Mouse (Mus musculus) stomach, postnatal 0 days (tissue): ENCODE measurements around the gene Pigq. TPM values are rescaled to one million over a fixed set of nuclear protein-coding genes. Genes with fewer than 3 reads are reported as not detected.

ENCODE experiments used
- ATAC-seq: fragments of 200-750 bp; cut with Nextera tagmentation; 2 replicates; pipeline ENCODE4 v1.8.0; 2017; ENCODE audit not compliant: low FRiP score, low TSS enrichment
- DNase-seq: peaks from one replicate; pipeline ENCODE4 v3.0.0-alpha.2; 2016; ENCODE audit warnings: low spot score
- H3K27ac ChIP-seq: fragments of 300-500 bp; sonication (generic); replicated peaks from 2 replicates; pipeline ENCODE4 v1.5.1; 2014; ENCODE audit warnings: mild to moderate bottlenecking, control low read depth
- H3K27me3 ChIP-seq: fragments of 300-500 bp; sonication (generic); 2 replicates; pipeline ENCODE4 v1.6.1; 2014; ENCODE audit warnings: low read length; ENCODE audit not compliant: control insufficient read depth, insufficient read depth
- H3K36me3 ChIP-seq: fragments of 300-500 bp; sonication (generic); 2 replicates; pipeline ENCODE4 v1.6.1; 2014; ENCODE audit warnings: low read length, mixed read lengths; ENCODE audit not compliant: control insufficient read depth, insufficient read depth
- H3K4me1 ChIP-seq: fragments of 300-500 bp; sonication (generic); replicated peaks from 2 replicates; pipeline ENCODE4 v1.6.1; 2014; ENCODE audit warnings: antibody characterized with exemption; ENCODE audit not compliant: control insufficient read depth, insufficient read depth
- H3K4me2 ChIP-seq: fragments of 300-500 bp; sonication (generic); replicated peaks from 2 replicates; pipeline ENCODE4 v1.6.1; 2014; ENCODE audit warnings: low read depth, mild to moderate bottlenecking, control low read depth, moderate library complexity
- H3K4me3 ChIP-seq: fragments of 300-500 bp; sonication (generic); 2 replicates; pipeline ENCODE4 v1.5.1; 2014; ENCODE audit warnings: low read depth, low read length, control low read depth
- H3K9ac ChIP-seq: fragments of 300-500 bp; sonication (generic); 2 replicates; pipeline ENCODE4 v1.6.1; 2014; ENCODE audit warnings: mild to moderate bottlenecking, low read length, control low read depth, mixed read lengths
- H3K9me3 ChIP-seq: fragments of 300-500 bp; sonication (generic); 2 replicates; pipeline ENCODE4 v1.6.1; 2016; ENCODE audit warnings: low read length; ENCODE audit not compliant: control insufficient read depth
- CTCF ChIP-seq: IDR thresholded peaks from 2 replicates; pipeline ENCODE4 v1.5.1; 2016; ENCODE audit warnings: antibody characterized with exemption, low read depth, mild to moderate bottlenecking, moderate library complexity
- EP300 ChIP-seq: optimal IDR thresholded peaks from 2 replicates; pipeline ENCODE3; 2016; ENCODE audit warnings: antibody characterized with exemption
- WGBS: fragments of 180-500 bp; shearing (Covaris S2); extraction: QIAGEN DNeasy Blood & Tissue Kit; methylation state at CpG from one replicate; pipeline ENCODE4 v1.1.7; 2014; 5-methylcytosine and 5-hydroxymethylcytosine counted together
- polyA plus RNA-seq: library from polyadenylated mRNA; unstranded; fragments of >200 nt; fragmentation: Nextera tagmentation; extraction: Ambion mirVana; gene quantifications from 2 replicates; pipeline ENCODE4 v1.2.1, GENCODE M21; 2015

The Pigq gene
- polyA plus RNA-seq, 1 experiment from 2014 or later = 25.4 TPM

DNA sequence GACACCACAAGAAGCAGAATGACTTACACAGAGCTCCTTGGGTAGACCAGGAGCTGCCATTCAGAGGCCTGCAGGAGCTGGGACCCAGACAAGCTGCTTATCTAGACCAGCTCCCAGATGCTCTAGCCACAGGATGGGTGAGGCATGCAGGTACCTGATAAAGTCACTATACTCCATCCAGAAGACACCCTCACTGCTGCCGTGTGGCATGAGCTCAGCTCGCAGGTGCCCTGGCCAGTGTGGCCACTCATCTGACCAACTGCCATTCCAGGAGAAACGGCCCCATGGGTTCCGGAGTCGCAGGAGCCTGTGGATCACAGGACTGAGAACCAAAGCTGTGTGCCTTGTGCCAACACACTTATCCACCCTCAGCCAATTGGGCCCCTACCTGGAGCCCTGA is 16.8 kb upstream of the Pigq start:
- H3K27ac ChIP-seq = no peak overlapping the region
- 96% methylated on average over 5 of the region's 5 CpGs for whole genome bisulfite sequencing
- no peaks in the 10 kb centered on the region for H3K4me1 ChIP-seq
- H3K4me3 ChIP-seq = no peak overlapping the region
- H3K9ac ChIP-seq = no peak overlapping the region
- no peaks in the 10 kb centered on the region for H3K27me3 ChIP-seq
- no peaks in the 10 kb centered on the region for H3K9me3 ChIP-seq
- DNase-seq (no peak), ATAC-seq (no peak)
- no peak overlapping the region for H3K4me2 ChIP-seq
- TF ChIP-seq EP300 (no peak), CTCF (no peak)
- H3K36me3 ChIP-seq = peaks cover 8% of the 10 kb centered on the region; the same call in 1 of the 2 replicates

DNA sequence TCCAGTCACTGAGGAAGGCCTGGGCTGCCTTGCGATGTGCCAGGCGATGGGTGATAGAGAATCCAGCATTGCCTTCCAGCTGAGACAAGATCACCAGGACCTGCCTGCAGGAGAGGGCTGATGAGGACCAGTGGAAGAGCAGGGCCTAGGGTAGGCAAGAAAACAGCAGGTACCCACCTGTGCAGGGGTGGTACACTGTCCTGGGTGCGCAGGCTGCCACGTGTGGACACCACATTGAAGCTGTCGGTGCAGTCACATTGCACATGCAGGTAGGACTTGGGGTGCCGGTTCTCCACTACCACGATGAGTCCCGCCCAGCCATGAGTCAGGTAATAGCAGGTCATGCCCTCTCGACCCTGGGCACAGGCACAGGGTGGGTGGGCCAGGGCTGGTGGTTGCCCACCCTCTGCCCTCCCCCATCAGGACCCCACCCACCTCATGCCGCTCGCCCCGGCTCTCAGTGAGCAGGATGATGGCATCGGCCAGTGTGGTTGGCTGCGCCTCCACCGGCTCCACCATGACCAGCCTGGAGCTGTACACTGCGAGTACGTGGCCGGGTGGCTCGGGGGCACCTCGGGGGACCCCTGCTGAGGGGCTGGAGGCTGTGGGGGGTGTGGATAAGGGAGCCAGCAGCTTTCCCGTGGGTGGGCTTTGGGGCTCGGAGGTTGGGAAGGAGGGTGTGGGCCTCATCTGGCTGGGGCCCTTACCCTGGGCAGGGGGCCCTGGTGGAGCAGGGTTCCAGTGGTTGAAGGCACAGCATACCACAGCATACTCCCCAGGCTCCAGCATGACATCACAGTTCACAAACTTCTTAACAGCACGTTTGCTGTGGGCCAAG is 15.1 kb upstream of the Pigq start:
- 82% methylated on average over 20 of the region's 23 CpGs for WGBS
- H3K27ac ChIP-seq = no peak overlapping the region
- peaks cover 8% of the 10 kb centered on the region; the same call in 1 of the 2 replicates for H3K36me3 ChIP-seq
- TF ChIP-seq CTCF (no peak), EP300 (no peak)
- H3K4me2 ChIP-seq = no peak overlapping the region
- no peak overlapping the region for H3K9ac ChIP-seq
- DNase-seq = no peak
- no peak for ATAC-seq
- H3K27me3 ChIP-seq = no peaks in the 10 kb centered on the region
- H3K4me3 ChIP-seq = no peak overlapping the region
- H3K9me3 ChIP-seq = no peaks in the 10 kb centered on the region
- H3K4me1 ChIP-seq = no peaks in the 10 kb centered on the region

DNA sequence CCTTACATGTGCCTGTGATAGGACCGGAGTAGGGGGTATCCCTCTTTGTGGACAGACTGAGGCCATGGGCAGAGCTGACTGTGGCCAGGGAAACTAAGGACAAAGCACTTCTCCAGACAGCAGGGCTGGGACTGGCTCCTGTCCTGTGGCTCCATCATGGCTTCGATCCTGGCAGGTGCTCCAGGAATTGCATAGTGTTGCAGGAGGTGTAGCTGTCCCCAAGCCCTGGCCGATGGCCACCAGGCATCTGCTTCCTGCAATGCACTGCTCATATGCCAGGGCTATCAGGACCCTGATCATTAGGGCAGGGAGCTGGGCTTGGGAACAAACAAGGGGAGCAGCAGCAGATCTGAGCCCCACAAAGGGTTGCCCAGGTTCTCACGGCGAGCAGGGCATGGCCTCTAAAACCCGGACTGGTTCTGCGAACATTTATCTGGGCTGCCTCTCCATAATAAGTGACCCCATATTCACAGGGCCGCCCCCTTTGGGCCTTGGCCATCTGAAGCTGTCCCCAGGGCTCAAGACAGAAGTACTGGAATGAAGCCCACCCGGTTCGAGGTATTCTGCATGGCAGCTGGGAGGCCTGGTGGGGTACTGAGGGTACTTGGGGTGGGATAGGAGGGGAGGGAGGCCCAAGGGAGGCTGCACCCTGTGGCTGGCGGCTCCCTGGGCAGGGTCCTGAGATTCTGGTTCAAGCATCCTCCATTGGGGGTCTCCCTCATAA is 14.2 kb upstream of the Pigq start:
- no peak for ATAC-seq
- no peak for TF ChIP-seq CTCF
- TF ChIP-seq EP300 = no peak
- peaks cover 8% of the 10 kb centered on the region; the same call in 1 of the 2 replicates for H3K36me3 ChIP-seq
- H3K4me3 ChIP-seq = no peak overlapping the region
- no peaks in the 10 kb centered on the region for H3K9me3 ChIP-seq
- H3K9ac ChIP-seq = no peak overlapping the region
- 92% methylated on average over 11 of the region's 11 CpGs for WGBS
- H3K27me3 ChIP-seq = no peaks in the 10 kb centered on the region
- H3K4me1 ChIP-seq = no peaks in the 10 kb centered on the region
- H3K4me2 ChIP-seq = no peak overlapping the region
- DNase-seq = no peak
- H3K27ac ChIP-seq = no peak overlapping the region

DNA sequence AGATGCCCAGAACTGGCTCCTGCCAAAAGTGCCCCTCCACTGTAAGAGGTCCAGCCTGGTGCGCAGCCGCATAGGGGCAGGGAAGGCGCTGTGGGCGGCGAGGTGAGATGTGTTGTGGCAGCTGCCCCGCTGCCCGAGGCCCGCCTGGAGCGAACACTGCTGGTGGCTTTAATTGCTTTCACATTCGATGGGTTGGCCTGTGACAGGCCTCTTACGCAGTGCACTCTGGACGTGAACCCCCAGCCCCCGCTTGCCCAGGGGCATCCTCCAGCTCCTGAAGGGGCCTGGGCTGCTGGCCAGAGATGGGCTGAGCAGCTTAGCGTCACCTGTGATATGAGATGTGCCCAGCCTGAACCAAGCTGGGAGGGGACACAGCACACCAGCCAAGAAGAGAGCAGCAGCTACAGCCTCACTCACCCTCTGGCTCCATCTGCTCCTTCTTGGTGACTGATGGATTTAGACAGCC is 12.9 kb upstream of the Pigq start:
- DNase-seq (no peak), ATAC-seq (no peak)
- H3K27me3 ChIP-seq = no peaks in the 10 kb centered on the region
- H3K27ac ChIP-seq = no peak overlapping the region
- no peak overlapping the region for H3K9ac ChIP-seq
- H3K4me1 ChIP-seq = no peaks in the 10 kb centered on the region
- H3K36me3 ChIP-seq = peaks cover 8% of the 10 kb centered on the region; the same call in 1 of the 2 replicates
- H3K4me3 ChIP-seq = no peak overlapping the region
- no peaks in the 10 kb centered on the region for H3K9me3 ChIP-seq
- no peak for TF ChIP-seq EP300
- no peak for TF ChIP-seq CTCF
- 90% methylated on average over 14 of the region's 14 CpGs for WGBS
- no peak overlapping the region for H3K4me2 ChIP-seq

DNA sequence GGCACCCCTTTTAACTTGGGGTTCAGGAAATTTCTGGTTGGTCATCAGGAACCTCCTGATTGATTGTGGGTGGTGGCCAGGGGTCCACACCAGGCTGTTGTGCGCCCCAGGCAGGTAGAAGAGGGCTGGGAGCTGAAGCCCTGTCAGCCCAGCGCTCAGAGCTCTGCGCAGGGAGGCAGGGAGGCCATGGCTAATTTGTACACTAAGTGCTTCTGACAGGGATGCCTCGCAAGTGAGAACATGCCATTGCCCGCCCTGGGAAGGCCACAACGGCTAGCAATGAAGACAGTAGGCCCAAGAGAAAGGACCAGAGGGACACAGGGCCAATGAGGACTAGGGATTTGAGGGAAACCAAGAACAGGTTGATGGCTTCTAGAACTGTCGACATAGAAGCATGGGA is 11.9 kb upstream of the Pigq start:
- Histone ChIP-seq H3K9ac (no peak overlapping the region), H3K4me1 (no peaks in the 10 kb centered on the region), H3K9me3 (no peaks in the 10 kb centered on the region), H3K4me2 (no peak overlapping the region), H3K27me3 (0 out of 2 replicates have a peak, but pooled peaks cover 4% of the 10 kb centered on the region), H3K4me3 (no peak overlapping the region), H3K27ac (no peak overlapping the region), H3K36me3 (peaks cover 4% of the 10 kb centered on the region; the same call in 1 of the 2 replicates)
- no peak for TF ChIP-seq EP300
- no peak for TF ChIP-seq CTCF
- WGBS = 79% methylated on average over 7 of the region's 7 CpGs
- ATAC-seq (no peak), DNase-seq (no peak)
